Comparison of ENCODE assay signal across 8 mouse cellular contexts in genomic region chr6:54594469-54595329, GRCm38 (mm10). TPM values are rescaled to one million over a fixed set of nuclear protein-coding genes. Genes with fewer than 3 reads are reported as not detected.
DNase-seq lines count a peak whose midpoint lies in the region; ATAC-seq and TF ChIP-seq lines count a peak whose summit lies in the region.

TSS of gene Plekha8 (plus strand) at chr6:54595111.

- H3K79me2 ChIP-seq in liver, adult 2 months (ENCODE audit: control insufficient read depth, insufficient read depth, low read length), result peaks cover 3% of the 10 kb centered on the region; the same call in 1 of the 2 replicates

- TF ChIP-seq CTCF in liver, adult 2 months (IDR thresholded peaks at IDR 0.05; ENCODE audit: low read depth, low read length), result peak; percentile 21; the same call in 1 of the 2 replicates

- H3K27me3 ChIP-seq in heart, embryonic 12.5 days (replicated peaks), result no peaks in the 10 kb centered on the region
- H3K27me3 ChIP-seq in kidney, embryonic 16.5 days (ENCODE audit: insufficient read depth, low read length), result no peaks in the 10 kb centered on the region
- no peaks in the 10 kb centered on the region for H3K27me3 ChIP-seq in liver, adult 2 months (ENCODE audit: control insufficient read depth, insufficient read depth, low read length)

- peak; percentile 53; the same call in 1 of the 2 replicates for TF ChIP-seq POLR2A in liver, adult 2 months (IDR thresholded peaks at IDR 0.05; ENCODE audit: extremely low read depth, insufficient read depth, low read length)

- DNase-seq in liver, adult 2 months (ENCODE audit: extremely low read depth, low read depth, low spot score), result peak; percentile 77
- DNase-seq in spleen, postnatal 4 days (ENCODE audit: low spot score in 2 of 2), result peak; percentile 86 to 94

- peak within 1 kb of the TSS; percentile 16 for H3K27ac ChIP-seq in brown adipose tissue, adult 24 weeks (replicated peaks; ENCODE audit: low read depth, low read length)
- peak within 1 kb of the TSS; percentile 66 for H3K27ac ChIP-seq in heart, embryonic 12.5 days (ENCODE audit: poor library complexity, severe bottlenecking)
- peak within 1 kb of the TSS; percentile 76 for H3K27ac ChIP-seq in kidney, embryonic 16.5 days (ENCODE audit: low read length)
- H3K27ac ChIP-seq in liver, adult 2 months (replicated peaks; ENCODE audit: insufficient read depth, low read depth, low read length), result peak within 1 kb of the TSS; percentile 65

- peaks cover 7% of the 10 kb centered on the region; the same call in 1 of the 2 replicates for H3K4me1 ChIP-seq in brown adipose tissue, adult 24 weeks (ENCODE audit: control insufficient read depth, insufficient read depth, insufficient read length, low read length)
- peaks cover 32% of the 10 kb centered on the region for H3K4me1 ChIP-seq in heart, embryonic 12.5 days (replicated peaks)
- peaks cover 26% of the 10 kb centered on the region for H3K4me1 ChIP-seq in kidney, embryonic 16.5 days (ENCODE audit: insufficient read depth, low read length)
- H3K4me1 ChIP-seq in liver, adult 2 months (ENCODE audit: control insufficient read depth, insufficient read depth, low read length), result peaks cover 26% of the 10 kb centered on the region

- no peaks in the 10 kb centered on the region for H3K9me3 ChIP-seq in heart, embryonic 12.5 days (replicated peaks)
- no peaks in the 10 kb centered on the region for H3K9me3 ChIP-seq in kidney, embryonic 16.5 days (ENCODE audit: low read length)

- H3K4me3 ChIP-seq in brown adipose tissue, adult 24 weeks (ENCODE audit: insufficient read depth, low read depth, low read length), result peak within 1 kb of the TSS; percentile 88
- H3K4me3 ChIP-seq in heart, embryonic 12.5 days, result peak within 1 kb of the TSS; percentile 83
- peak within 1 kb of the TSS; percentile 86 for H3K4me3 ChIP-seq in kidney, embryonic 16.5 days (ENCODE audit: low read length)
- peak within 1 kb of the TSS; percentile 78 for H3K4me3 ChIP-seq in liver, adult 2 months (ENCODE audit: insufficient read depth, low read depth, low read length)

- peak; percentile 52 for ATAC-seq in CD4-positive, CD25-positive, alpha-beta regulatory T cell, adult 4 months
- ATAC-seq in erythroid progenitor cell, adult 5-6 weeks (replicated peaks; ENCODE audit: low FRiP score, poor library complexity, severe bottlenecking), result peak; percentile 81
- peak; percentile 93 for ATAC-seq in heart, embryonic 12.5 days (ENCODE audit: insufficient number of reproducible peaks, low FRiP score)
- peak; percentile 96 for ATAC-seq in kidney, embryonic 16.5 days (ENCODE audit: low FRiP score, low TSS enrichment)
- peak; percentile 56; the same call in 1 of the 2 replicates for ATAC-seq in monocyte, adult 5-6 weeks (replicated peaks; ENCODE audit: insufficient number of reproducible peaks, low FRiP score, low TSS enrichment, poor library complexity, severe bottlenecking)

- H3K4me2 ChIP-seq in heart, embryonic 12.5 days, result peak within 1 kb of the TSS; percentile 74
- H3K4me2 ChIP-seq in kidney, embryonic 16.5 days (replicated peaks; ENCODE audit: low read depth, low read length), result peak within 1 kb of the TSS; percentile 67

- peak within 1 kb of the TSS; percentile 89 for H3K9ac ChIP-seq in heart, embryonic 12.5 days
- peak within 1 kb of the TSS; percentile 81 for H3K9ac ChIP-seq in kidney, embryonic 16.5 days (replicated peaks; ENCODE audit: low read length)
- peak within 1 kb of the TSS; percentile 88 for H3K9ac ChIP-seq in liver, adult 2 months (ENCODE audit: low read depth, low read length)

- WGBS in heart, embryonic 12.5 days, result under 1% methylated on average over 46 of the region's 49 CpGs
- under 1% methylated on average over 48 of the region's 49 CpGs for WGBS in kidney, embryonic 16.5 days
- WGBS in liver, adult 2 months, result under 1% methylated on average over 44 of the region's 49 CpGs

- H3K36me3 ChIP-seq in heart, embryonic 12.5 days, result no peaks in the 10 kb centered on the region
- no peaks in the 10 kb centered on the region for H3K36me3 ChIP-seq in kidney, embryonic 16.5 days (ENCODE audit: insufficient read depth, low read length)
- H3K36me3 ChIP-seq in liver, adult 2 months (ENCODE audit: control insufficient read depth, insufficient read depth, low read length), result no peaks in the 10 kb centered on the region

RNA-seq across cellular contexts. Expression of gene Plekha8, which starts in this region (rescaled TPM):
- polyA plus RNA-seq in CD4-positive, CD25-positive, alpha-beta regulatory T cell, adult 4 months (2017; shearing (Covaris generic)), result under 1 TPM; 0.67 to 0.73 TPM
- 6.5 and 8.2 TPM in 2 replicates for polyA plus RNA-seq in brown adipose tissue, adult 24 weeks (2012; ENCODE audit: insufficient read depth, insufficient read length, missing spikeins)
- 1.4 and 1.7 TPM in 2 replicates for total RNA-seq in erythroid progenitor cell, adult 5-6 weeks (2015; ENCODE audit: low replicate concordance)
- 0.90 and 1.1 TPM in 2 replicates for total RNA-seq in erythroid progenitor cell, adult 5-6 weeks (2017; ENCODE audit: low replicate concordance)
- polyA plus RNA-seq in heart, embryonic 12.5 days (2016; fragmentation: Nextera tagmentation; extraction: Ambion mirVana), result 13.2 and 13.9 TPM in 2 replicates
- polyA plus RNA-seq in kidney, embryonic 16.5 days (2015; fragmentation: Nextera tagmentation; extraction: Ambion mirVana), result 10.4 and 10.7 TPM in 2 replicates
- total RNA-seq in liver, adult 2 months (2014; rRNA removed), result 13.0 and 13.4 TPM in 2 replicates
- polyA plus RNA-seq in liver, adult 2 months (2012; rRNA removed), result 3.6 and 5.2 TPM in 2 replicates
- total RNA-seq in monocyte, adult 5-6 weeks (2017), result 1.5 to 2.2 TPM (median 2.0 TPM) in 3 replicates

Comparison
In these comparisons a context has a peak if more than half of its experiments do, and no peak if none do; other contexts are left out.
1. Peak in every context shown above with its lines: DNase-seq, ATAC-seq, H3K4me3 ChIP-seq and H3K27ac ChIP-seq.
2. Peak in ATAC-seq in CD4-positive, CD25-positive, alpha-beta regulatory T cell, adult 4 months; RNA of the gene not detected or under 1 TPM.
3. H3K27ac ChIP-seq: peak in every context shown above with its lines; median percentile 76 in kidney, embryonic 16.5 days; 66 in heart, embryonic 12.5 days; 65 in liver, adult 2 months; 16 in brown adipose tissue, adult 24 weeks.